Mouse (Mus musculus): ENCODE results near the gene Glt6d1.
A peak's percentile ranks its signal among the peaks of the same experiment; 100 is the strongest.
"Not testable (repeated sequence)": the region's sequence is repeated elsewhere in the genome, so short reads cannot be mapped to it uniquely, and the experiment has no call there.

Gene Glt6d1

GRCm38 (mm10) chr2:25815748-25816147, at the start of gene Glt6d1:
TSS of gene Glt6d1 (minus strand) at chr2:25815848.
- DNase-seq (ENCODE audit: low spot score): not testable (repeated sequence)

GRCm38 (mm10) chr2:25865412-25865811, 49.8 kb upstream of the Glt6d1 start:
- DNase-seq (ENCODE audit: low spot score): no peak

- no peak for DNase-seq (ENCODE audit: low spot score)
These were observed 48.6 kb upstream of the Glt6d1 start for GRCm38 (mm10) chr2:25864230-25864629.

- DNase-seq (ENCODE audit: low spot score): peak; percentile 72
These were observed 47.9 kb upstream of the Glt6d1 start, which contains the start of gene Kcnt1 for GRCm38 (mm10) chr2:25863337-25864131. TSS of gene Kcnt1 (plus strand) at chr2:25863734.

GRCm38 (mm10) chr2:25862696-25863270, 47.1 kb upstream of the Glt6d1 start:
- DNase-seq (ENCODE audit: low spot score): no peak

- no peak for DNase-seq (ENCODE audit: low spot score)
These were observed 46.4 kb upstream of the Glt6d1 start for GRCm38 (mm10) chr2:25862038-25862437.

GRCm38 (mm10) chr2:25859891-25860290, 44.2 kb upstream of the Glt6d1 start:
- no peak for DNase-seq (ENCODE audit: low spot score)

- DNase-seq (ENCODE audit: low spot score): no peak
These were observed 38.4 kb upstream of the Glt6d1 start for GRCm38 (mm10) chr2:25853998-25854397.

- DNase-seq (ENCODE audit: low spot score): peak; percentile 81
These were observed 37.0 kb upstream of the Glt6d1 start for GRCm38 (mm10) chr2:25852626-25853025.

- peak; percentile 43 for DNase-seq (ENCODE audit: low spot score)
These were observed 34.7 kb upstream of the Glt6d1 start for GRCm38 (mm10) chr2:25850330-25850729.

- DNase-seq (ENCODE audit: low spot score): peak; percentile 87
These were observed 31.6 kb upstream of the Glt6d1 start, which contains the start of gene Sohlh1 for GRCm38 (mm10) chr2:25847226-25847625. TSS of gene Sohlh1 (minus strand) at chr2:25847248.

GRCm38 (mm10) chr2:25846516-25846915, 30.9 kb upstream of the Glt6d1 start:
- DNase-seq (ENCODE audit: low spot score): peak; percentile 73

- DNase-seq (ENCODE audit: low spot score): no peak
These were observed 28.4 kb upstream of the Glt6d1 start for GRCm38 (mm10) chr2:25844097-25844496.

GRCm38 (mm10) chr2:25842758-25843157, 27.1 kb upstream of the Glt6d1 start:
- no peak for DNase-seq (ENCODE audit: low spot score)

GRCm38 (mm10) chr2:25842161-25842560, 26.5 kb upstream of the Glt6d1 start:
- DNase-seq (ENCODE audit: low spot score): no peak

- DNase-seq (ENCODE audit: low spot score): peak; percentile 67
These were observed 20.6 kb upstream of the Glt6d1 start for GRCm38 (mm10) chr2:25836291-25836690.

GRCm38 (mm10) chr2:25830786-25831185, 15.1 kb upstream of the Glt6d1 start:
- no peak for DNase-seq (ENCODE audit: low spot score)

GRCm38 (mm10) chr2:25828344-25828947, 12.8 kb upstream of the Glt6d1 start:
- no peak for DNase-seq (ENCODE audit: low spot score)

GRCm38 (mm10) chr2:25824751-25825150, 9.1 kb upstream of the Glt6d1 start:
- DNase-seq (ENCODE audit: low spot score): no peak

- DNase-seq (ENCODE audit: low spot score): no peak
These were observed 7.2 kb upstream of the Glt6d1 start, which contains the start of gene Lcn9 for GRCm38 (mm10) chr2:25822806-25823205. TSS of gene Lcn9 (plus strand) at chr2:25823153.

GRCm38 (mm10) chr2:25813364-25813763, 2.3 kb downstream of the Glt6d1 start:
- no peak for DNase-seq (ENCODE audit: low spot score)

GRCm38 (mm10) chr2:25811711-25812110, 3.9 kb downstream of the Glt6d1 start:
- no peak for DNase-seq (ENCODE audit: low spot score)

- no peak for DNase-seq (ENCODE audit: low spot score)
These were observed 17.6 kb downstream of the Glt6d1 start for GRCm38 (mm10) chr2:25798065-25798464.

Measured in testis, postnatal 14 days (tissue).